ENCODE assay signal across 23 mouse cellular contexts in genomic region chr5:3692956-3693355, GRCm38 (mm10). TPM values are rescaled to one million over a fixed set of nuclear protein-coding genes. Genes with fewer than 3 reads are reported as not detected.
"Had no signal": no experiment of that assay in that cellular context is flagged by ENCODE, and none has a peak within 500 bp of the region (broad histone marks: within the 10 kb centered on the region; RNA-seq: fewer than 3 reads in every experiment).

No protein-coding gene starts in this region.

- DNase-seq: lung, adult 2 months; lung, postnatal 14 days; lung, postnatal 36 days; right cerebral cortex, postnatal 14 days; thymus, adult 2 months; thymus, postnatal 25 days; thymus, postnatal 4 days had no signal

RNA-seq across cellular contexts. Expression of gene Tmbim7, which starts 42.0 kb away (rescaled TPM):
- total RNA-seq: megakaryocyte progenitor cell, adult 5-6 weeks; midbrain, postnatal 0 days; monocyte, adult 5-6 weeks; neutrophil, adult 5-6 weeks had no signal
- polyA plus RNA-seq: lung, adult 2 months; lung, embryonic 15.5 days; lung, postnatal 0 days; macrophage; midbrain, embryonic 11.5 days; midbrain, embryonic 13.5 days; midbrain, embryonic 15.5 days; midbrain, postnatal 0 days; neural tube, embryonic 12.5 days; neural tube, embryonic 14.5 days; spleen, adult 2 months; stomach, embryonic 15.5 days; stomach, postnatal 0 days; thymus, adult 2 months; urinary bladder, adult 2 months had no signal
